Mouse (Mus musculus): ENCODE results near the gene Lyrm9.

- TF ChIP-seq EP300 (IDR thresholded peaks at IDR 0.05; ENCODE audit: low read depth) (no peak), CTCF (IDR thresholded peaks at IDR 0.05; ENCODE audit: low read depth) (no peak)
Observed at GRCm38 (mm10) chr11:78849859-78850258, 23.5 kb downstream of the Lyrm9 start.
